Mouse (Mus musculus) kidney, adult 2 months (tissue): ENCODE measurements at regions not wholly inside any gene's neighbourhood (a gene's known extent, or its start where the extent isn't known, plus 50 kb on each side); places are given as distances from the start of the nearest gene placed in this dataset.

ENCODE experiments used
- CTCF ChIP-seq: fragments of 200-500 bp; conservative IDR thresholded peaks from 2 replicates; pipeline ENCODE4 v1.5.1; 2011; ENCODE audit warnings: low read depth, mild to moderate bottlenecking, control low read depth, low read length, moderate library complexity, mixed read lengths; ENCODE audit not compliant: insufficient read depth, insufficient read length
- POLR2A ChIP-seq: fragments of 200-500 bp; IDR thresholded peaks from one replicate; pipeline ENCODE4 v1.6.1; 2011; ENCODE audit warnings: low read depth, low read length, control low read depth

- TF ChIP-seq CTCF, result no peak
- TF ChIP-seq POLR2A, result no peak
Observed at GRCm38 (mm10) chr3:40167970-40168626, 363.0 kb upstream of the Intu start.
